Mouse (Mus musculus) urinary bladder, adult 2 months (tissue): ENCODE measurements around the gene Bnc1. TPM values are rescaled to one million over a fixed set of nuclear protein-coding genes. Genes with fewer than 3 reads are reported as not detected.

Source experiments
- DNase-seq: peaks from one replicate; pipeline ENCODE4 v3.0.0; 2022; ENCODE audit warnings: low spot score
- polyA plus RNA-seq: library from polyadenylated mRNA; depleted of rRNA; stranded (reverse); fragments of >200 nt; gene quantifications from 2 replicates; pipeline ENCODE4 v1.2.3, GENCODE M21; 2012; rRNA removed

Bnc1 gene
- 0.91 and 1.0 TPM in 2 replicates for polyA plus RNA-seq

DNA sequence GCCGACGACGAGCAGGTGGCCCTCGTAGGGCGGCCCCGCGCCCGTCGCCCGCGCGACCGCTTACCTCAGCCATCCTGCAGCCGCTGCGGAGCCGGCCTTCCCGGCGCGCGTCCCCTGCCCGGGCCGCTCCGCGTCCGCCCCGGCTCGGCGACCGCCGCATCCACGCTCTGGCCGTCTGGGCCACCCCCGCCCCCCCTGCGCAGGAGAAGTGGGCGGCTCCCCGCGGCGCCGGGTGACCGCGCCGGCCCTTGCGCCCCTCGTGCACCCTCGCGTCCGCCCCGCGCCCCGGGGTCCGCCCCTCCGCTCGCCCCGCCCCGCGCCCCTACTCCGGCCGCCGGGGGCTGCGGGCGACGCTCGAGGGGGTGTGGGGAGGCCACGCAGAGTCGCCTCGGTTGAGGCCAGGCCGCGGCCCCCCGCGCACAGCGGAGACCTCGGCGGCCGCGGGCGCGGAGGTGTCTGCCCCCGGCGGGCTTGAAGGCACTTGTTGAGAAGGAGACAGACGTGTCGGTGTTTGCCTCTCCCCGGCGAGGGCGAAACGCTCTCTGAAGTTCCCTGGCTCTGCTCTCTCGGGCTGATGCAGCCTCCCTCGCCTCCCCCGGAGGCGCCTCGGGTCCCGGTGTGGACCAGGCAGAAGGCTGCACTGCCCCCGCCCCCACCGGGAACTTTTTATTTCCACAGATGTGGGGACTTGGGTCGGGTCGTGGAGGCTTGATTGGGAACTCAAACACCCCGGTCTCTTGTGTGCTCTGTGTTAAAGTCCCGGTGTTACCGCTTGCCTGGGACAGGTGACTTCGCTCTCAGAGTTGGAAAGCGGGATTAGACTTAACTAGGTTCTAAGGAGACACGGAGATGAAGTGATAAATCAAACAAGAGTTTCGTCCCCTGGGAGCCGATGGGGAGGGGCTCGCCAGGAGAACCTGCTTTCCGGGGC lies at the start of gene Bnc1:
Bnc1 (minus strand) TSS at position 162 of the 931 bp plus-strand sequence.
- peak; percentile 35 for DNase-seq

DNA sequence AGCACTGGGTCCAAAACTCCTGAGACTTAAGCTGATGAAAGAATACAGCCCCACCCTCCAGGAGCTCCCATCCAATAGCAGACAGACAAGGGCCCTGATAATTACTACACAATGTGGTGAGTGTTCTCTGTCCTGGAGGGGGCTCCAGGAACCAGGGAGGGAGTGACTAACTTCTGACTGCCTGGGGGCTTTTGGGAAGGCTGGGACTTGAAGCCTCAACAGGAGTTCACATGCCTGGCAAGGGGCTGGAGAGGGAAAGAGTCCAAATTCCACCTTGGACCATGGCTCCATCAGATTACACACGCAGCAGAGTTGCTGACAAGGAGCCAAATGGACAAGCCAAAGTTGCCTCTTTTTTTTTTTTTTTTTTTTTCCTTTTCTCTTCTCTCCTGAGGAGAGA lies 41.3 kb upstream of the Bnc1 start:
- no peak for DNase-seq

DNA sequence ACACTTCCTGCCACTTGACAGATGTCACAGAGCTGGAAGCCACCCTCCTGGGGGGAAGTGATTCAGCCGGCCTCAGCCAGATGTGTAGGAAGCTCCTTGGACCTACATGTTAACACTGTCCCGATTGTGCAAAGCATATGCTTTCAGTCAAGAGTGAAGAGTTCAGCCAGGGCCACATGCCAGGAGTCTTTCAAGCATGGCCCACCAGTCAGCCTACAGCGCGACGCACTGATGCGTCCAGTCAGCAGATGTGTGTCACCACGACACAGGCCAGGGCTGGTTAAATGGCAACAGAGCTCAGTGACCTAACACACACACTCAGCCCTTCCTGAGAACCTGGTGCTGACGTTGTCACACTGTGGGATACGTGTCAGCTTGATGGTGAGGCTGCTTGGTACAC lies 37.6 kb upstream of the Bnc1 start:
- DNase-seq: no peak

DNA sequence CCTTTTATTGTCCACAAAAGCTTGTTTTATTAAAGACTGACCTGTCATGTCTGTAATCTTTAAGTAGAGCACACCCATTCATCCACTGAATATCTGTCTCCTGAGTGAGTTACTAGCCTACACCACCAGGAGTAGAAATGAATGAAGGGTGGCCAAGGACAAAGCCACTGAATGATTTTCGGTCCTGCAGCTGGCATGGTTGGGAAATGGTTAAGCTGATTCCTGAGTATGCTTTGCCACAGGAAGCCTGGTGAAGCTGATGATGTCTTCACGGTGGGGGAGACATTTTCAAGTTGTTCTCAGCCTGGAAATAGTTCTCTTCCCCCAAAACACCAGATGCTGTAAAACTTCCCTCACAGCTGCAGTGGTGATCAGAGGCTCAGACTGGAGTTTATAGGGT lies 33.7 kb upstream of the Bnc1 start:
- no peak for DNase-seq

DNA sequence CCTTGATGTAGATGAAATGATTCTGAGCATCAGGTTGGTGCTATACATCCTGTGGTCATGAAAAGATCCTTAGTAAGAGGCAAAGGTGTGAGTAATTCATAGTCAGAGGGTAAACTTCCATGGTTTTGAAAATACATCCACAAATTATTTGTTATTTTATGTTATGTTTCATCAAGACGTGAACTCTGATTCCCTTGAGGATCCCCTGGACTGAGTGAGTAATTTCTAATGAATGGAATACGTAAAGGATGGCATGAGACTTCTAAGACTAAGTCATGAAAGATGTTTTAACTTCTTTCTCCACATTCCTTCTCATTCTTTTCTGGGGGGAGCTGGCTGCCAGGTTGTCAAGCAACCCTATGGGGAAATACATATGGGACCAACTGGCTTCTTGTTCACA lies 31.6 kb upstream of the Bnc1 start:
- no peak for DNase-seq

DNA sequence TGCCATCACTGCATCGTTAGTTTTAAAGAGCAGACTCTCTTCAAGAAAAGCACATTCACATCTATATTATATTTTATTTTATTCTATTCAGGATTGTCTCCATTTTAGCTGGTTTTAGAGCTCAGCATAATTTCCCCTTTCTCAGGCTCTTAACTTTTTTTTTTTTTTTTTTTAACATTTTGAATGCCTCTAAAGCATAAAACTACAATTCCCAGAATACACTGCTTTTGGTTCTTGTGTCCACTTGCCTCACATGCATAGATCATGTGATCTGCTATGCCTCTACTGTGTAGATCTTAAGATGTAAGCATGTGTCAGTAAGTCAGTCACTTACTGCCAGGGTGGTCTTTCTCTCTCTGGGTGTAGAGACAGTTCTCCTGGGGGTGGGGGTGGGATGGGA lies 30.3 kb upstream of the Bnc1 start:
- no peak for DNase-seq

DNA sequence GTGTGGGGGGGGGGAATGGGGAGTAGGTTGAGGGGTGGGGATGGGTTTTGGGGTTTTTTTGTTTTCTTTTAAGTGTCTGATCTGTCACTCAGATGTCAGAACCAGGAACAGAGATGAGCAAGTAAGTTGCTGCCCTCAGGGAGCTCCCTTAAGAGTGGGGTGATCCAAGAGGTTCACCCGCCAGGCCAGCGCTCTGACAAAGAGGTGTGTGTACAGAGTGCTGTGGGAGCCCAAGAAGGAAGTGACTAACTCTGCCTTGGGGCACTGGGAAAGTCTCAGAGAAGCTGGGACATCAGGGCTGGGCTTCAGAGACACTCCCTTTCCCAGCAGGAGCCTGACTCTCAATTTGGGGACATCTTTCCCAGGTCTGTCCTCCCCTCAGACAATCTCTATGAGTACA lies 25.9 kb upstream of the Bnc1 start:
- DNase-seq: no peak

DNA sequence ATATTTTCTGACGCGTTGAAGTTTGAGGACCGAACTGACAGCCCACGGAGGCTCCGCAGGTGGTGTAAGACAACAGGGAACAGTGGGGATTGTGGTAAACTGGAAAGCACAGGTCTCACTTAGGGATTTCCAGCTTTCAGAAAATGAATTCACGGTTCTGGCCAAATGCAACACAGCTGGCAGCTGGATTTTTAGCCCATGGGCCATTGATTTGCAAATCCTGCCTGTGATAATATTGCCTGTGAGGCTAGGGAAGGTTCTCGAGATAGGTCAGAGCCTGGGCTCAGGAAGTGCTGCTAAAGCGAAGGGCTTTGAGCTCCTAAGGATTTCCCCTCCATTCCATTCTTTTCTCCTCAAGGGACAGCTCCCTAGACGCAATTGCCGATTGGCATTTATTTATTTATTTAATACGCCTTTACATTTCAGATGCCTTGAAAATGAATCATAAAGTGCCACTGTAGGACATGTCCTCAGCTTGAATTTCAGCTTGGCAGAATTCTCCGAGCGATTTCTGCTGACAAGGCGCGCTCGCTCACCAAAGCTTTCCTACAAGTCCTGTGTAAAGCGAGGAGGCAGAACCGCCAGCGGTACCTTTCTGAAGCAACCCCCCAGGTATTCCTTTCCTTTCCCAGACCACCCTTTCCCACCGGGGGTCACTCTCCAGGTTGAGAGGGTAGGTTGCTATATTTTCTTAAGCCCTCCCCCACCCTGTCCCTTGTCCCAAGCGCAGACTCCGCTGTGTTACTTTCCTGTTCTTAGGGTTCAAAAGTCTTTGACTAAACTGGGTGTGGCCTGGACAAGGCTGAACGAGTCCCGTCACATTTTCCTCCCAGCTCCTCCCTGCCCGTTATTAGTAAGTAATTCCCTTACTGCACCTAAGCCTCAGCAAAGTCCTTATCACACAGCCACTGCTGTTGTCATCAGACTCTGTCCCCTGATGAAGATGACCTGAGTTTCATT lies 24.9 kb upstream of the Bnc1 start:
- DNase-seq: no peak

DNA sequence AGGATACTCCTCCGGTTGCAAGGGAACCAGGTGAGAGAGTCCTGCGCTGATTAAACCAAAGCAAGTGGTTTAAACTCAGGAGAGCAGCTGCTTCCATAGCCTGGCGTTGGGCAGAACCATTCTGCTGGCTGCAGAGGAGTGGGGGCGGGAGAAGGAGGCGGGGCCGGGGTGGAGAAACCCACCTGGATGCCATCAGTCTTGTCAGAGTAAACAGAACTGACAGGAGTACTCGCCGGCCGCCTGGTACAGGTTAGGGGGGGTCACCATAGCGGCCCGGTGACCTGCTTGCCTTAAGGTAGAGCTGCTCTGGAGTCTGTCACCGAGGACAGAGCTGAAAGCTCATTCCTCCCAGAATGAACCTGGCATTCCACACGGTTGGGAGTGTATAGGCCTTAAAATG lies 20.4 kb upstream of the Bnc1 start:
- no peak for DNase-seq

DNA sequence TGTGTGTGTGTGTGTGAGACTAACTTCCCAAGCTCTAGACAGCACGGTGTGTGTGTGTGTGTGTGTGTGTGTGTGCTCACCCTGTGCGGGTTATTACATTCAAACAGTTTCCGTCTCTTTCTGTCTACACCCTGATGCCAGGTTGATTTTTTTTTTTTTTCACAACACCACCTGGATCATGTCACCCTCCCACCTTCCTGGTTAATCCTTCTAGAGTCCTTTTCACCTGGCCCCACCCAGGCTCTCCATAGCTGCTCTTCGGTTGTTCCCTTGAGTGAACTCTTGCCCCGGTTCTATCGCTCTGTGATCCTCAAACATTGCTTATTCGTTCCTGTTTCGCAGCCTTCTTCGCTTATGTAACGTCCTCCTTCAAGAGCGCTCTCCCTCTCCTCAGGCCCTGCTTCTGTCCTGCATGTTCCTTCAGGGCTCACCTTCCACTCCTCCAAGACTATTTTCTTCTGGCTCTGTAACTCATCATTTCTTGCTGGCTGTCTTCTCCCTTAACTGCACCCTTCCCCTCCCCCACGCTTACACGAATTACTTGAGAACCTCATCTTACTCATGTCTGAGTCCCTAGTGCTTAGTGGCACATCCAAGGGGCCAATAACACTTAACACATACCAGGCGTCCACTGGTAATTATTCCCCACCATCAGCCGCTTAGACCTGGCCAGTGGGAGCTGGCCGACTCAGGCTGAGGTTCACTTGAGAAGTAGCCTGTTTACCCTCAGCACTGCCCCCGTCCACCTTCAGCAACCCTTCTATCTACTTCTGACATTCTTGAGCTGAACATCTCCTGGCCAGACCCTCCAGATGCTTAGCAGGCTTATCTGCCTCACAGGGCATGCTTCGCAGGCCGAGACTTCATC lies 19.7 kb upstream of the Bnc1 start:
- DNase-seq: no peak

DNA sequence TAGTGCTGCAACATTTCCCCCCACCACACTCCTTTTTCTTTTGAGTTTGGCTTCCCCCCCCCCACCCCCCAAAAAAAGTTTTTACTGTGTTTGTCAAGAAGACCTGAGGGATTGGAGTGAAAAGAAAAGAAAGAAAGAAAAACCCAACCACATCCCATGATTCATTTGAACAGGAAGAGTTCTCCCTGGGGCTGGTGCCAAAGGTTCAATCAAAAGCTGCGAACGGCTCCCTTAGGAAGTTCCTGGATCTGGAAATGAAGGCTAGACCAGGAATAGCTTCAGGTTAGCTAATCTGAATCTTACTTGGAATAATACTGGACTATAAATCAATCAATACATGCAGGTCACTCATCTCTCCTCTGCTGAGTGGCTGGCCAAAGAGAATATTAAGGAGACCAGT lies 15.1 kb upstream of the Bnc1 start:
- DNase-seq: no peak

DNA sequence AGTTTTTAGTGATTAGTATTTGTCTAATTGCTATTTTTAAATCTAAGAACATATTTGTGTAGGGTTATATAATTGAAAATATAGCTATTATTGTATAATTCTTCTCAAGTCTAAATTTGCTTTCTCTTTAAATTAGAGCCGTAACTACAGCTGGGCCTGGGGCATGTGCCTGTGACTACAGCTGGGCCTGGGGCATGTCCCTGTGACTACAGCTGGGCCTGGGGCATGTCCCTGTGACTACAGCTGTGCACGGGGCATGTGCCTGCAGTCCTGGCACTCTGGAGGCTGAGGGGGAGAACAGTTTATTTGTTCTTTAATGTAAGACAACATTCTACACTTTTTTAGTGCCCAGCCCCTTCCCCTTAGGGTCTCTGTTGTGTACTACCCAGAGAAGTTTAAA lies 12.1 kb upstream of the Bnc1 start:
- DNase-seq: no peak

DNA sequence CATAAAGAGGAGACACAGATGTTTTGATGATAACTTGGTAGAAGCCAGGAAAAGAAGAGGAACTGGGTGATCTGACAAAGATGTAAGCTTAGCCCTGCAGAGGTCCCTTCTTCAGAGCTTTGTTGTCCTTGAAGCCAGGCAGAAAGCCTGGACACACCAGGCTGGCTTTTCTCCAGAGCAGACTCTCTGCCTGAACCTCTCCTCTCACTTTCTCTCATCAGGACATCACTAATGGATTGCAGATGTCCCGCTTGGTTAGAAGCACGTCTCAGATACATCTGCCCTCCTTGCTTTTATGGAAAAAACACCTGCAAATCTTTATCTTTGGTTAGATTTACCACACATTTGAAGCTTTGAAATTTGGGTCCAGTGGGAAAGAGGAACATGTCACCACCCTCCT lies 7.7 kb upstream of the Bnc1 start:
- no peak for DNase-seq

DNA sequence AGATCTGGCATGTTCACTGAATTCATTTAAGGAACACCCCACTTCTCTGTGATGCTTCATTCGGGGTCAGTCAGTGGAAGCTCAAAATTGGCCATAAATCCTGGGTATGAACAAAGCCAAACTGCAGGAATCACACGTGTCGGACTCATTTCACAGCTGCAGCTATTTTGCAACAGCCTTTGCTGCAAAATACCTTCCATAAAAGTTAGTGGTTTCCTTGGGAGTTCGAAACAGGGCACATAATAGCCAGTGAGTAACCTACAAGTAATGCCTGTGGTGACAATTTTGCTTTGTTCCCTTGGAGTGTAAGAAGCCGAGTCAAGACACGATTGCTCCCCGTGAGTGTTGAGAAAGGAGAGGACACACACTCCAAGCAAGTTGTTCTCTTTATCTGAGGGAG lies 7.3 kb upstream of the Bnc1 start:
- no peak for DNase-seq

DNA sequence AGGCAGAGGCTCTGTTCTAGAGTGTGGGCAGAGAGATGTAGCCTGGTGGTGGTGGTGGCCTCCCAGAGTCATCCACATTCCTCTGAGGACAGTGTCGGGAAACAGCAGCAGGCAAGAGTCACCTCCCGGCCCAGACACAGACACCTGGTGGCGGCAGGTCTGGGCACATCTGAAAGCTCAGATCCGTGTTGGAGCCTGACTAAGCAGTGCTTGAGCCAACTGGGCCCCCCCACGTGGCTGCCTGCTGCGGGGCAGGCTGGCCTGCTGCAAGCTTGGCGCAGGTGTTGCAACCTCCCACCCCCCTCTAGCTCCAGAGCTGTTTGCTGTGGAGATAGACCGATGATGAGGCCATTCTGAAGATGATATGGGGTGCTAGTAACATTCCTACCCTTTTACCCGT lies 3.9 kb upstream of the Bnc1 start:
- DNase-seq: no peak

DNA sequence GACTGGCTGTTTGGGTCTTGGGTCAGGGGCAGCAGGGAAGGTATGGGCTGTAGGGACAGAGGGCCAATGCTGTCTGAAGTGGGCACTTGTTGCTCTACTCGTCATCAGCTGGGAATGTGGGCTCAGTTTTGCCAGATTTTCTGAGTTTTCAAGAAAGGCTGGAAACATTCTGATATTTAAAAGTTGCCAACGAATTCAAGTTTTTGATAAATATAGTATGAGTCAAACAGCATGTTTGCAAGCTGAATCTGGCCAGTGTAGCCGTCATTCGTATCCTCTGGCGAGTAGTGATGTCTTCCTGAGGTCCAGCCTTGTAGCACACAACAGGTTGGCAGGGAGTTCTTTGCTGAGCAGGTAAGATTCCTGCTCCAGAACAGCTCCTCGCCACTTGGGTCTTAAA lies 3.0 kb upstream of the Bnc1 start:
- no peak for DNase-seq

DNA sequence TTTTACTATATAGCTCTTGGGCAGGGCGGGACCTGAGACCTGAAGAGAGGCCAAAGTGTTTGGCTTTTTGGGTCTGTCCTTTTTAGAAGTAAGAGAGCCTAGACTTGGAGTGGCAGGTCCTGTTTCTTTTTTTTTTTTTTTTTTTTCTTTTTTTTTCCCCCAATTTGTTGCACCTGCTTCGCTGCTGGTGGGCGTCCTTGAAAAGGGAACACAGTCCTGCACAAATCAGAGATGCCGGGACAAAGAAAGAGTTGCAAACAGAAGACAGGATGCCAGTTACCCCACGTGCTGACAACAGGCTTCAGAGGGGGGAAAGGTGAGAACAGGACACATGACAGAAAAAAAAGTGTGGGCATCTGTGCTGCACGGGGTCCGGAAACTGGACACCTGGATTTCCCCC lies 1.0 kb upstream of the Bnc1 start:
- DNase-seq: no peak

DNA sequence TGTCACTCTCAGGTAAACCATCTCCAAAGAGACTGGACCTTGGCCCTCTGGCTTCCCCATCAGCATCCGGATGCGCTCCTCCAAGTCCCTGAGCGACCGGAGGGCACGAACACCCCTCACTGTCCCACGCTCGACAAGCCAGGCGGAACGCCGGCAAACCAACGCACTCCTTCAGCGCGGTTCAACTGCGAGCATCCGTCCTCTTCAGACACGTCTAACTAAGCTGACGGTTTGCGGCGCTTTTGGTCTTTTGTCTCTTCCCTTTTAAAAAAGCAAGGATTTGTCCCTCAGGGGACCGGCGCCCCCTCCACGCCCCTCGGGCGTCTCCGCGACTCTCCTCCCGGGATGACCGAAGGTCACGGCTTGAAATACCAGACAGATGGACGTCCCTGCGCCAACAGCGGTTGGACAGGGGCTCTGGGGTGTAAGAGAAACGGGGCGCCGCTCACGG lies 456 bp downstream of the Bnc1 start:
- no peak for DNase-seq

DNA sequence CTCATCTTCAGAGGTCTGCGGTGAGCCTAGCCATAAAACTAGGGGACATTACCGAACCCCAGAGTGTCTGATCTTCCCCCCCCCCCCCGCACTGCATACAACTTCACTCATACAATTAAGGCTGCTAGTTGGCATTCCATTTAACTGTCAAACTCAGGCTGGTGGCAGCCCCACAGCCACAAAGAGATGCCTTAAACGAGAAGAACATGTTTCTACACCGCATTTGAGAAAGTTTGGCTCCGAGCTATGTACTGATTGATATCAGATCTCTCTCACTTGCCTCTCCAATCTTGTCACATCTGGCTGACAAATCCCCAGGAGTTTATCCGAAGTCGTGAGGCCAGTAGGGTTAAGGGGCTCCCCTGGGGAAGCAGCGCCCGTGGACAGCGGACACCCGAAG lies 976 bp downstream of the Bnc1 start:
- no peak for DNase-seq

DNA sequence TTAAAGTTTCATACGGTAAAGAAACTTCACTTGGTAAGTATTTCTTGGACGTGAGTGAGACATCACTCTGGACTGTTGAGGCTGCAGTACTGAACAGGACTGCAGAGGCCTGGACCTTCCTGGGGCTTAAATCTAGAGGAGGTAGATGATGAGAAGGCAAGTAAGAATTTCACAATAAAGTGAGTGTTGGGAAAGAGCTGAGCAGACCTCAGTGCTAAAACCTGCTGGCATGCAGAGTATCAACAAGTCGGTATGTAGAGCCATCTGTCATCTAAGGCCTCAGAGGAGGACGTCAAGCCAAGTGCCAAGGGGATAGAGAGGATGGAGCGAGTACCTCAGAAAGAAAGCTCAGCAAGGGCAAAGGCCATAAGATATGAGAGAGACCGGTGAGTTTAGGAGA lies 8.4 kb downstream of the Bnc1 start:
- no peak for DNase-seq

DNA sequence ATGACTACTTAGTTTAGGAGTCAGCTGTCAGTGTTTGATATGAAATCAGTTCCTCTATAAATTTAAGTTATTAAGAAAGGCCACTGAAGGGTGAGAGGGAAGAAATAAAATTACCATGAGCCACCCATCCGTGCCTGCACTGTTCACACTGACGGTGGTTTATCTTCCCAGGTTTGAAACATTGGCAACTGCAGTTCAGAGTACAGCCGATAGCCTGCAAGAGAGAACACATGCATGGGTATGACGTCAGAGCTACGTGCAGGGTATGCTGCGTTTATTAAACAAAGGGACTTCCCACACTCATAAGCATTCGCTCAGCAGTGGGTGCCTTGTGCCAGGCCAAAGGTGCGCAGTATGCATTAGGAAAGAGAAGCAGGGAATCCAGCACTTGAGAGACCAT lies 13.8 kb downstream of the Bnc1 start:
- DNase-seq: no peak

DNA sequence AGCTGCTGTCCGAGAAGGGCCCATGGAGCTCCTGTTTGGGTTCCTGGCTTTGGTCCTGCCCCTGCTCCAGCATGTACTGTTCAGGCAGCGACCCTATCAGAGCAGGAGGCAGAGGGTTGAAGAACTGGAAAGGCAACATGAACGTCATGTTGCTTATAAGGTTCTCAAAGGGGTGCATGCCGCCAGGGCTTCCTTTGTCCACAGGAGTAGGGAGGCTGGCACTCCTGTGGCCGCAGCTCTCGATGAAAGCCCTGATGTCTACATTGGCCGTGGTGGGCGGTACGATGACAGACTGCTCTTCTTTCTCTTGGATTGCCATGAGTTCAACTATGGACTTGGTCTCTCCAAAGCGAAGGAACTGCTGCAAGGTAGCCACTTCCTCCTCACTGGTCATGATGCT lies 17.5 kb downstream of the Bnc1 start:
- no peak for DNase-seq
